Mouse (Mus musculus): ENCODE results near the gene S100a6. TPM values are rescaled to one million over a fixed set of nuclear protein-coding genes. Genes with fewer than 3 reads are reported as not detected.
A peak's percentile ranks its signal among the peaks of the same experiment; 100 is the strongest.

The S100a6 gene
- total RNA-seq (2021) (100 to 1,000 TPM in 1 of 2 experiments, 10 to 100 TPM in 1; 29.3 to 101 TPM), polyA plus RNA-seq (2012; rRNA removed) (43.4 and 55.2 TPM in 2 replicates)
- long read RNA-seq, transcript S100a6-201 (3 exons, 731 nt): major isoform, 20 of 25 reads
- long read RNA-seq, partial matches to known transcripts: 0 of 25 reads
- long read RNA-seq, other reads (novel, unspliced or antisense): 4 of 25 reads

- DNase-seq: peak; percentile 58
Measured at GRCm38 (mm10) chr3:90612728-90613291, at the start of gene S100a6. Gene S100a6 (plus strand): TSS chr3:90612882.

DNA sequence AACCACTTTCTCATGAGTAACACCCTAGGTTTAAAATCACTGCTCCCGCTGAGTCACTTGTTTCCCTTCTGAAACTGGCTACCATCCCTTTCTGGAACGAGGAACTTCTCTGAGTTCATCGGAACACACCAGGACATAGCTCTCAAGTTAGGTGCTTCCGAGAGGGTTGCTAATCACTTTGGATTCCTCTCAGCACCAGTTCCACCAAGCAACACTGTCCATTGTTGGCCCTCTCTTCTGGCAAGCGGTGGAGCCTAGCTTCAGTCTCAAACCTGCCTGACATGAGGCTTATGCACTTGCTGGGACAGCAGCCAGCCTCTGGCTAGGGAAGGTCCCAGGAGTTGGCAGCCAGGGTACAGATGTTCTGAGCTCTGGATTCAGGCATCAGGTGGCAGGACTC lies 38.0 kb upstream of the S100a6 start:
- peak; percentile 48 for DNase-seq

DNA sequence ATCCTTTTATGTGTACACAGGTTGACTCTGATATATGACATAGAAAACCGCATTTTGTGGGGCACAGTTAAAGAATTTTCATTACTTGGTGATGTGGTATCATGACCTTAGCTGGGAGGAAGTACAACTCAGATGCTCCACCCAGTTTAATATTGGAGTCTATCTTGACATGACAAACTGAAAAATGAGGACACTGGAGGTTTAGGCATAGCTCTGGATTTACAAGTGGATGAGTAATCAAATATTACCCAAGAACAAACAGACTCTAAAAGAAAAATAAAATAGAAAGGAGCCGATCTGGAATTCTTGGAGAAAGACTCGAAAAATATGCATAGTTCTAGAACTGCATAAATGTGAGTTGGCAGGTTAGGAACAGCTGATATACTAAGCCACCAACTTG lies 37.4 kb upstream of the S100a6 start:
- DNase-seq: no peak

DNA sequence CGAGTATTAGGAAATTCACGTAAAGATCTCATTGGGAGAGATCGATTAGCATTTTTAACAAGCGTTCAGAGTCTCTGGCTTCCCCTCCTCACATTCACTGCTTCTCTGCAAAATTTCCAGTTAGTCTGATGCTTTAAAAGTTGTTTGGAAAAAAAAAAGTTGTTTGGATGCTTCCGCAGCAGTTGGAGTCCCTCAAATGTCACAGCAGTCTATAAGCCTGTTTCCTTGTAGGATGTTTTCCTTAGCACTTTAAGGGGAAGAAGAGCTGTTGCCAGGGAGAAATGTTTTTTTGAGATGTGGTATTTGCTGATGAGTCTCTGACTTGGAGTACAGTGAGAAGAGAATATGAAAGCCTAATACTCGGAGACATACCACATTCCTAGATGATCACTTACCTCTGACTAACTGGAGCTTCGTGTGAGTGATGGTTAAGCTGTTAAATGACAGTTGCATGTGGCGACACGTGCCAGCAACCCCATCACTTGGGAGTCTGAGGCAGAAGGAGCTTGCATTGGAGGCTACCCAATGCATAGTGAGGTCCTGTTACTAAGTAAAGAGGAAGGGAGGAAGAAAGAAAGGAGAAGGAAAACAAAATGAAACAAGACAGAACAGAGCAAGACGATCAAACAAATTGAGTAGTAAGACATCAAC lies 36.2 kb upstream of the S100a6 start:
- no peak for DNase-seq

DNA sequence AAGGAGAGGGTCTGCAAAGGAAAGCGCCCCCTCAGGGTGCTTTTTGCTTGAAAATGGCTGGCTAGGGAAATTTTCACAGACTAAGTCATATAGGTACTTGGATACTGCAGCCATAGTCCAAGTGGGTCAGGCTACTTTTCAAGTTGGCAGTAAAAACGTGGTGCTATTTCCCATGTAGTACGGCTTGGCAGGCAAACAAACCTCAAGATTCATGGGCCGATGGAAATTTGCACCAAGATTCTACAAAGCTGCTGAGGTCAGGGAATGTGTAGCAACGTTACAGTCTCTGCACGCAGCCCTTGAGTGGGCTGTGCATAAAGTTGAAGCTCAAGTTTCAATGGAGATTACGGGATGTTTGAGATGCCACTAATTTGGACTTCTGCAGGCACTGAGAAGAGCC lies 33.2 kb upstream of the S100a6 start:
- DNase-seq: no peak

DNA sequence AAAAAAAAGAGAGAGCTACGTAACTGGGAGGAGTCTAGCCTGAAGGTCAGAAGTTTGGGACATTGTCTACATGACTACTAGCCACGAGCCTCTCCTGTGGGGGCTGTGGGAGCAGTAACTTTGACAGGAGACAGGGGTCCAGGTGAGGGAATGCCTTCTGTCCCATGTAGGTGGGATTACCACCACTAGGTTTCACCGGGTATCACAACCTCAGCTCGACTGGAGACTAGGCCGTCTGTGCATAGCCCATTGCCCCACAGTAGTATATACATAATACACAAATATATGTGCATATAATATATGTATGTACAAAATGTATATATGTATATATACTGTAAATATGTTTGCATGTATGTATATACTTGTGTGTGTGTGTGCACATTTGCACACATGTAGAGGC lies 31.5 kb upstream of the S100a6 start:
- no peak for DNase-seq

DNA sequence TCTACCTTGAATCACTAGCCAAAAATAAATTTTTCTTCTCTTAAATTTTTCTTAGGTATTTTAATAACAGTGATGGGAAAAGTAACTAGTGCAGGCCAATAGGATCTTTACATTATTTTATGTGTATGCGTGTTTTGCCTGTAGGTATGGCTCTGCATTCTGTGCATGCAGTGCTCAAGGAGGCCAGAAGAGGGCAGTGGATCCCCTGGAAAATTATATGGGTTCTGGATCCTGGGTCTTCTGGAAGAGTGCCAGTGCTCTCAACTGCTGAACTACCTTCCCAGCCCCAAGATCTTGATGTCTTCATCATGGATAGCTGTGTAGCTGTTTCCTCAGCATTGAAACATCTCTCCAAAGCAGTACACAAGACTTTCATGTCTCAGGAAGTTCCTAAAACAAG lies 30.5 kb upstream of the S100a6 start:
- no peak for DNase-seq

DNA sequence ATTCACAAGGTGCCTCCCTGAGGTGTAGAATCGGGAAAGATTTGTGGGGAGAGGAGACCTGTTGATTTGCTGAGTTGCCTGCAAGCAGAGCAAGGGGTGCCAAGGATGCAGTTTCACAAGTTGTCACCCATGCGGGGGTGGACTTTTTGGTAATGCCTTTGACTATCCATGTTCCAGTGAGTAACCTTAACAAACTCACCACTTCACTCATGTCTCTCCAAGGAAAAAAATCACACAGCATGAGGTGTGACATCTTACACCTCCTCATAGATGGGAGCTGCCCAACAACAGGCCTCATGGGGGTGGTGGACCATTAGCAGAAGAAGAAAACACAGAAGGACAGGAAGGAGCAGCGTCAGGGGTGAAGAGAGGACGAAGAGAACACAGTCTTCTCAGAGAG lies 30.1 kb upstream of the S100a6 start:
- no peak for DNase-seq

DNA sequence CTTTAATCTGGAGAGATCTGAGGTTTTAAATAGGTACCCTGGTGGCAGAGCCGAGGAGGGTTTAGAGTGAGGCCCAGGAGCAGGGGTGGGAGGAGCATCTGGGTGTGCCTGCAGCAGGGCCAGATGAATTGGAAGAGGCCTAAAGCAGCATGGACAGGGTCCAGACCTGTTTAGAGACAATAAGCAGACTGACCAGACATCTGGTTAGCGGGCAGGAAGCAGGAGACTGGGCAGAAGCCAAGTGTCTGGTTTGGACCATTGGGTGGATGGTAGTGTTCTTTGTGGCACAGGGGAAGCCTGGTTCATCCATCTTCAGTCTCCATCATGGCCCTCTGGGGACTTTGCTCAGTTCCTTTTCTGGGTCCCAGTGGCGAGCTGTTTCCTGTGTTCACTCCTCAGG lies 28.8 kb upstream of the S100a6 start:
- DNase-seq: peak; percentile 59

- DNase-seq: peak; percentile 80
Measured at GRCm38 (mm10) chr3:90585595-90585994, 27.1 kb upstream of the S100a6 start.

DNA sequence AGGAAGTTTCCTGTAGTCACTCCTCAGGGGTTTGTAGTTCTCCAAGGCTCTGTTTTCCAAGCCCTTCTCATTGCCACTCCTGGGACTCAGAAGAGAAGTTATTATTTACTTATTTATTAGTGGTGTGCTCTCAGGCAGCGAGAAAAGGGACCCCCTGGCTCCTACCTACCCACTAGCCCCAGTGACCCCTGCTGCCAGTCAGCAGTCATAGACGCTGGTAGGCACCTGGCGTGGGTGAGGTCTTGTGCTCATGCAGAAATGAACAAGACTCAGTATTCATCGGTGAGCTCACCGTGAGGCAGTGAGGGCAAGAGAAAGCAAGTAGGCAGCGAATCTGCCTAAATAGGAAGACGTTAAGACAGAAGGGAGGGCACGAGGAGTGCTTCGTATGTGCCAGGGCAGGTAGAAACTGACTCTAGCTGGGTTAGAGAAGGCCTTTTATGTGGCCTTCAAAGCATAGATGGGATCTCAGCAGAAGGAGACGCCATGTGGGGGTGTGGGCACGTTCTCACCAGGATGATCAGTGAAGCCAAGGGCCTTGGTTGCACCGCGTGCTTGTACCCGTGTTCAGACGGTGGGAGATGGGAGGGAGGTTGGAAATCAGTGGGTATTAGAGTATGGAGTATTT lies 26.6 kb upstream of the S100a6 start:
- DNase-seq: no peak

DNA sequence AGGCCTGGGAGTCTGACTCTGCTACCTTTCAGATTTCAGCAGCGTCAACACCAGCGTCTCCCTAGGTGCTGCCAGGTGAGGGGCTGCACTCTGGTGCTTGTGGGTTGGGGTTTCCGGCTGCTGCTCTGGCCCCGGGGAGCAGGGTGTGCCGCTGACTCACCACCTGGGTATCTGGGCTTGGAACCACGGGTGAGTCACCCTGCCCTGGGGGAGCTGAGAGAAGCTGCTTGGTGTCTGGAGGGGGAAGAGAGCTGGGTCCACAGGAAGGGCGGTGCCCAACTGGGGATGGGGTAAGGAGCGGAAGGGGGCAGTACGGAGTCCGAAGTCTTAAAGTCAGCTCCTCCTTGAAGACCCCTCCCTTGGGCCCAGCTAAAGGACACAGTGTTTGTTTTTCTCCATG lies 25.8 kb upstream of the S100a6 start:
- peak; percentile 94 for DNase-seq

DNA sequence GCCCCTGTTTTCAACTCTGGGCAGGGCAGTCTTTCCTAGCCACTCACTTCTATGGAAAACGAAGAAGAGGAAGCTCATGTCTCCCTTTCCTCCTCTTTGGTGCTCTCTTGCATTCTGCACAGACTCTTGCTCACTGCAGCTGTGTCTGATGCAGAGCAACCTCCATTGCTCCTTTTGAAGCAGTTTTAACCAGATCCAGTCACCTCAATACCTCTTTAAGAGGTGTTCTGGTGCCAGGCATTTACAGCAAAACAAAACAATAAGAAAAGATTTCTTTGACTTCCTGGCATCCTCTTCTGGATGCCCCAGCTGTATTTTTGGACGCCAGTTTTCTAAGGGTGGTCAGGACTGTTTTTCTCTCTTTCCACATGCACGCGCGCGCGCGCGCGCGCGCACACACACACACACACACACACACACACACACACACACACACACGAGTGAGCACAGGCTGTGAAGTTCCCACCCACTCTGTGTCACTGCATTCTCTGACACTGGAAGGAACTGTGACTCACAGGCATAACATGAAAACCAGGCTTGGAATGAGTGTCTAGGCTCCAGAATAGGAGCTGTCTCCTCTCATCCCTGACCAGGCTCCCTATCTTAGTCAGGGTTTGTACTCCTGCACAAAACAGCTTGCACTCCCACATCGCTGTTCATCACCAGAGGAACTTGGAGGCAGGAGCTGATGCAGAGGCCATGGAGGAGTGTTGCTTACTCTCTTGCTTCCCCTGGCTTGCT lies 25.2 kb upstream of the S100a6 start:
- DNase-seq: peak; percentile 64

DNA sequence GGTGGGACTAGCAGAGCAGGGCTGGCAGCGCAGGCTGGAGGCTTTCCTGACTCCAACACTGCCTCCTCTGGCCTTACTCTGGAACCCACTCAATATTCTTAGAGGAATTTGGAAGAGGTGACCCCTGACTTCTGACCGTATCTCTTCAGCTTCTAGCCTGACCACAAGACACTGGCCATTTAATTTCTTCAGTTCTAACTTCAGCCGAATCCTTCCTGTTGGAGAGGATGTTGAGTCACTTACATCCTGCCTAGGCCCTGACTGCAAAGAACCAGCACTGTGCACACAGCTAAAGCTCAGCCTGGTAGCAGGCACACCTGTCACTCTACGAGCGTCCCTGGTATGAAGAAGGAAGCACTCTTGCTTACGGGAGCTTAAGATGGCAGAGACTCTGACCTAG lies 23.3 kb upstream of the S100a6 start:
- DNase-seq: no peak

DNA sequence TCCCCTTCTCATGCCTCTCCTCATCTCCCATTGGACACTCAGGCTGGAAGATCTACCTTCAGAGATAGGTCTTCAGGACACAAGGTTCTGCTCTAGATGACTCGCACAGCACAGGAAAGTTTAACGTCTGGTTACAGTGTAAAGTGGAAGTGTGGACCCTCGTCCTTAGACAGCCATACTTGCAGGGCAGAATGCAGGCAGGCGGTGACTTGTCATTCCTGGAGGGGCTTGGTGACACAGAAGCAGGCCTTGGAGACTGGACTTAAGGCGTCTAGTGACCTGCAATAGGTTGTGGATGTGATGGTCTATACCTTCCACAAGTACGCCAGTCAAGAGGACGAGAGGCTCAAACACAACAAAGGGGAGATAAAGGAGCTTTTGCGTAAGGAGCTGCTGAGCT lies 22.7 kb upstream of the S100a6 start, which contains the start of gene S100a2:
Gene S100a2 (plus strand): TSS at position 301 of the 400 bp plus-strand sequence.
- DNase-seq: no peak

GRCm38 (mm10) chr3:90594466-90594865 lies 18.2 kb upstream of the S100a6 start:
- no peak for DNase-seq

DNA sequence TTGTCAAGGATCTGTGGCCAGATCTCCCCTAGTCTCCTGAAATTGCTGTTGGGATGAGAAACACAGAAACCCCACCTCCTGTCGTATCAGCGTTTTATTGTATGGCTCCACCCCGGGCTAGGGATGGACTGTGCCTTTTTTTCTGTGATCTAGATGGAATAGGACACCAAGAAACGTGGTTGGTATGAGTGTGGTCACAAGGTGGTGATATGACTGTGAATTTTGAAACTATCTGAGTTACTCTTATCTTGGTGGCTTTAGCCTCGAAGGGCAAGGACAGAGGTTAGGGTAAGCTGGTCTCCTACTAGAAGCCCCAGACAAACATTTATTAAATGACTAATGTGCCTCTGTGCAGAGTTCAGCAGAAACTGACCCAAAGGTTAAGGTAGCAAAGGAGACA lies 17.1 kb upstream of the S100a6 start:
- DNase-seq: no peak

DNA sequence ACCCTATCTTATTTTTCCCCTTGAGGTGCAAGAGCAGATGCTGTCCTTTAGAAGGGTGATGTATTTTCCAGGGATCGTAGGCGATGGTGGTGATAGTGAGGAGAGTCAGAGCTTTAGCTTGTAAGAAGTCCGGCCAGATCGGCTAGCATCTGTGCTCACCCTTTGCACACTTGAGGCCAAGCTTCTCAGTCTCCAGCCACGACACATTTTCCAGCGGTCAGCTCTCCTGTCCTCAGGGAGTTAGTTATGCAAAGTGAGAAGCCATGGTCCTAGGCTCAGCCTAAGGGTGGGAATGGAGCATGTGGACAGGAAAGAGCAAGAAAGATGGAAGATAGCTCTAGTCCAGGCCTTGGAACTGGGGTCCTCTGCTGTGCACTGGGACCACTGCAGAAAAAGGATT lies 15.9 kb upstream of the S100a6 start:
- DNase-seq: no peak

DNA sequence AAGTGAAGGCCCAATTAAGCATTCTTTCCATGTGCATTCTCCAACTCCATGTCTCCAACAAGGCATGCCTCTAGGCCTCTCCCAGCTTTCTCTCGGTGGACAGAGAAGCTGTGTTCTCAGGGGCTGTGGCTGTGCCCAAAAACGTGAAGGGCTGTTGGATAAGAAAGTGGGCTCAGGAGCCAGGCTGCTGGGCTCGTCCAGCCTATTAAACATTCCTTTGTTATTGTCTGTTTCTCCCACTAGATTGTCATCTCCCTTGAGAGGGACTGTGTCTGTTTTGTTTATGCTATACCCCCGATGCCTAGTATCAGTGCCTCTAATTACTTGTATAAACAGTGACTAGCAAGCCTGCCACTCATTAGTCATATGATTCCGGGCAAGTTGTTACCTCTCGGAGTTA lies 14.9 kb upstream of the S100a6 start:
- DNase-seq: no peak

- DNase-seq: no peak
Measured at GRCm38 (mm10) chr3:90598212-90598611, 14.5 kb upstream of the S100a6 start.

GRCm38 (mm10) chr3:90599401-90599800 lies 13.3 kb upstream of the S100a6 start:
- DNase-seq: no peak

DNA sequence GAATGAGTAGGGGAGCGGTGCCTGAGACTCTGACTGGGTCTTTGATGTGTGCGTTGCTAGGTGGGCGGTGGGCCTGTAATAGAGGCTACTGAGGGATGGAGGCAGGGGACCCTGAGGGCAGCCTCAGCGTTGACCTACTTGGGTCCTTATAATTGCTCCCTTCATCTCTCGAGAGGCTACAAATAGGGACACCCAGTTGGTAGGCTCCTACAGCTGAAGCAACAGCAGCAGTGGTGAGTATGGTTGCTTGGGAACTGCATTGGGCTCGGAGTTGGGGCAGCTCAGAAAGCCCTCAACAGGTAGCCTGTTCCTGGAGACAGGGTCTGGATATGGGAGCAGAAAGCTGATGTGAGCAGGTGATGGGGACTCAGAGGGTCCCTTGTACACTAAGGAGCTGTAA lies 12.6 kb upstream of the S100a6 start:
- DNase-seq: no peak

Measured in adrenal gland, adult 2 months (tissue).